Mouse (Mus musculus) lung, postnatal 0 days (tissue): ENCODE measurements around the gene Ltbr.

Experiments
- CTCF ChIP-seq: IDR thresholded peaks from 2 replicates; pipeline ENCODE4 v1.5.1; 2016; ENCODE audit warnings: antibody characterized with exemption, mild to moderate bottlenecking
- EP300 ChIP-seq: IDR thresholded peaks from 2 replicates; pipeline ENCODE4 v1.6.1; 2016; ENCODE audit warnings: antibody characterized with exemption, mild to moderate bottlenecking, control low read depth

DNA sequence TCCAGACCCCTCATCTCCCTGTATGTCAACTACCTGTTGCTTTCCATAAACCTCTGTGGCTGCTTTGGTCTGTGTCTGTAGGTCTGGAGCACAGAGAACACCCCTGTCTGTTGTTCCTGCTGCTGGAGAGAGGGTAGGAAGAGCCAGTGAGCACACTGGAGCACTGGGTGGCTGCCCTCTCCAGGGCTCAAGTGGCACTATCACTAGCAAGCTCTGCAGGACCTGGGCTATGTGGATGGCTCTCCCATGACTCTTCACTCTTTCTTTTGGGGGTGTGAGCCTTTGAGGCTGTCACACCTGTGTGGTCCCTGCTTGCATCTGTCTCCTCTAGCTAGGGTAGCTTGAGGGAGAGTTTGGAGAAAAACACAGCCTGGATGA, 6.2 kb upstream of the Ltbr start:
- TF ChIP-seq EP300 (no peak), CTCF (peak; percentile 20; the same call in 1 of the 2 replicates)
